Mouse (Mus musculus): Measurements from ENCODE around the gene Gm20765.
"Not testable (repeated sequence)": the region's sequence is repeated elsewhere in the genome, so short reads cannot be mapped to it uniquely, and the experiment has no call there.

The Gm20765 gene

GRCm38 (mm10) chr10:104185233-104185632 is at the start of gene Gm20765:
Gm20765 (plus strand) TSS chr10:104185533.
- not testable (repeated sequence) for DNase-seq (ENCODE audit: low spot score in 2 of 2)

- DNase-seq (ENCODE audit: low spot score in 2 of 2) = not testable (repeated sequence)
These were observed 42.6 kb upstream of the Gm20765 start, which contains the start of gene Gm21293 for GRCm38 (mm10) chr10:104142687-104143086. Gm21293 (plus strand) TSS chr10:104142987.

- DNase-seq (ENCODE audit: low spot score in 2 of 2) = not testable (repeated sequence)
These were observed 34.1 kb upstream of the Gm20765 start, which contains the start of gene Gm6763 for GRCm38 (mm10) chr10:104151197-104151596. Gm6763 (plus strand) TSS chr10:104151497.

- DNase-seq (ENCODE audit: low spot score in 2 of 2) = not testable (repeated sequence)
These were observed 25.6 kb upstream of the Gm20765 start, which contains the start of gene Gm8764 for GRCm38 (mm10) chr10:104159706-104160105. Gm8764 (plus strand) TSS chr10:104160006.

GRCm38 (mm10) chr10:104168215-104168614 is 17.1 kb upstream of the Gm20765 start, which contains the start of gene Gm21304:
Gm21304 (plus strand) TSS chr10:104168515.
- DNase-seq (ENCODE audit: low spot score in 2 of 2) = not testable (repeated sequence)

GRCm38 (mm10) chr10:104176724-104177123 is 8.6 kb upstream of the Gm20765 start, which contains the start of gene Gm21312:
Gm21312 (plus strand) TSS chr10:104177024.
- not testable (repeated sequence) for DNase-seq (ENCODE audit: low spot score in 2 of 2)

- DNase-seq (ENCODE audit: low spot score in 2 of 2) = not testable (repeated sequence)
These were observed 8.4 kb downstream of the Gm20765 start, which contains the start of gene Gm4340 for GRCm38 (mm10) chr10:104193742-104194141. Gm4340 (plus strand) TSS chr10:104194042.

- no peak for DNase-seq (ENCODE audit: low spot score in 2 of 2)
These were observed 24.3 kb downstream of the Gm20765 start for GRCm38 (mm10) chr10:104209655-104210054.

GRCm38 (mm10) chr10:104210268-104210990 is 25.1 kb downstream of the Gm20765 start:
- no peak for DNase-seq (ENCODE audit: low spot score in 2 of 2)

- no peak for DNase-seq (ENCODE audit: low spot score in 2 of 2)
These were observed 29.2 kb downstream of the Gm20765 start for GRCm38 (mm10) chr10:104214527-104214926.

- no peak for DNase-seq (ENCODE audit: low spot score in 2 of 2)
These were observed 35.1 kb downstream of the Gm20765 start for GRCm38 (mm10) chr10:104220303-104221021.
